23 mouse cellular contexts compared by ENCODE assay signal in genomic region chr5:129146892-129147509, GRCm38 (mm10). TPM values are rescaled to one million over a fixed set of nuclear protein-coding genes. Genes with fewer than 3 reads are reported as not detected.
DNase-seq lines count a peak whose midpoint lies in the region; ATAC-seq and TF ChIP-seq lines count a peak whose summit lies in the region.
"Had no signal": no experiment of that assay in that cellular context is flagged by ENCODE, and none has a peak within 500 bp of the region (broad histone marks: within the 10 kb centered on the region; RNA-seq: fewer than 3 reads in every experiment).

No protein-coding gene starts in this region.

- H3K27me3 ChIP-seq in heart, embryonic 13.5 days (replicated peaks): 0 out of 2 replicates have a peak, but pooled peaks cover 3% of the 10 kb centered on the region
- H3K27me3 ChIP-seq in heart, adult 2 months (ENCODE audit: control insufficient read depth, insufficient read depth, low read length): no peaks in the 10 kb centered on the region
- H3K27me3 ChIP-seq: hindbrain, embryonic 13.5 days; midbrain, embryonic 13.5 days; neural tube, embryonic 12.5 days; stomach, embryonic 15.5 days had no signal

- H3K4me2 ChIP-seq in heart, embryonic 13.5 days: peak overlapping the region; percentile 30
- H3K4me2 ChIP-seq: hindbrain, embryonic 13.5 days; kidney, embryonic 15.5 days; midbrain, embryonic 13.5 days; neural tube, embryonic 12.5 days; stomach, embryonic 15.5 days had no signal

- H3K9ac ChIP-seq in heart, embryonic 13.5 days: 0 out of 2 replicates have a peak overlapping the region, but pooled peaks have one; percentile 5
- no peak overlapping the region for H3K9ac ChIP-seq in heart, adult 2 months (ENCODE audit: low read depth, low read length)
- H3K9ac ChIP-seq: hindbrain, embryonic 13.5 days; kidney, embryonic 15.5 days; liver, postnatal 0 days; midbrain, embryonic 13.5 days; neural tube, embryonic 12.5 days; stomach, embryonic 15.5 days had no signal

- intact Hi-C loops in heart, adult 2 months (cut with DNase I): no loop called here

- no peaks in the 10 kb centered on the region for H3K36me3 ChIP-seq in heart, embryonic 13.5 days
- no peaks in the 10 kb centered on the region for H3K36me3 ChIP-seq in heart, adult 2 months (ENCODE audit: control insufficient read depth, insufficient read depth, low read length)
- H3K36me3 ChIP-seq: hindbrain, embryonic 13.5 days; kidney, embryonic 15.5 days; limb, embryonic 10.5 days; midbrain, embryonic 13.5 days; neural tube, embryonic 12.5 days; stomach, embryonic 15.5 days had no signal

- no peak overlapping the region for H3K4me3 ChIP-seq in heart, embryonic 13.5 days
- H3K4me3 ChIP-seq in heart, adult 2 months: no peak overlapping the region
- H3K4me3 ChIP-seq in olfactory bulb, adult 2 months (ENCODE audit: insufficient read depth, low read depth, low read length): no peak overlapping the region
- H3K4me3 ChIP-seq: hindbrain, embryonic 13.5 days; kidney, embryonic 15.5 days; limb, embryonic 10.5 days; midbrain, embryonic 13.5 days; neural tube, embryonic 12.5 days; stomach, embryonic 15.5 days had no signal

- no peak for ATAC-seq in heart, embryonic 13.5 days (ENCODE audit: extremely low read depth, insufficient number of reproducible peaks, low FRiP score, low TSS enrichment)
- ATAC-seq: forebrain, embryonic 14.5 days; inflammation-experienced regulatory T-cells, adult 6 months; liver, postnatal 0 days; midbrain, embryonic 13.5 days had no signal

- H3K9me3 ChIP-seq in heart, embryonic 13.5 days: no peaks in the 10 kb centered on the region
- H3K9me3 ChIP-seq: hindbrain, embryonic 13.5 days; kidney, embryonic 15.5 days; limb, embryonic 10.5 days; midbrain, embryonic 13.5 days; neural tube, embryonic 12.5 days; stomach, embryonic 15.5 days had no signal

- 42% methylated on average over 12 of the region's 12 CpGs for WGBS in heart, embryonic 13.5 days
- 52% methylated on average over 12 of the region's 12 CpGs for WGBS in heart, adult 2 months
- 31% methylated on average over 12 of the region's 12 CpGs for WGBS in olfactory bulb, adult 2 months

- H3K79me2 ChIP-seq in heart, adult 2 months (replicated peaks; ENCODE audit: control insufficient read depth, insufficient read depth, low read length): no peaks in the 10 kb centered on the region

- TF ChIP-seq CTCF in heart, adult 2 months (IDR thresholded peaks at IDR 0.05): no peak
- TF ChIP-seq CTCF in olfactory bulb, adult 2 months (IDR thresholded peaks at IDR 0.05; ENCODE audit: insufficient read depth, low read depth, low read length): no peak

- TF ChIP-seq EP300 in heart, adult 2 months (IDR thresholded peaks at IDR 0.05; ENCODE audit: insufficient read depth, low read depth, low read length): no peak

- TF ChIP-seq POLR2A in heart, adult 2 months (IDR thresholded peaks at IDR 0.05; ENCODE audit: insufficient read depth, low read depth, low read length): no peak
- no peak for TF ChIP-seq POLR2A in olfactory bulb, adult 2 months (IDR thresholded peaks at IDR 0.05; ENCODE audit: insufficient read depth, low read depth, low read length)

- peaks cover 29% of the 10 kb centered on the region for H3K4me1 ChIP-seq in heart, embryonic 13.5 days
- H3K4me1 ChIP-seq in heart, adult 2 months (ENCODE audit: control insufficient read depth, insufficient read depth, low read length): no peaks in the 10 kb centered on the region
- H3K4me1 ChIP-seq in olfactory bulb, adult 2 months (ENCODE audit: control insufficient read depth, insufficient read depth, low read length): peaks cover 37% of the 10 kb centered on the region
- H3K4me1 ChIP-seq: neural tube, embryonic 12.5 days had no signal

- H3K27ac ChIP-seq in heart, embryonic 13.5 days (replicated peaks): peak overlapping the region; percentile 68
- no peak overlapping the region for H3K27ac ChIP-seq in heart, adult 2 months
- peak overlapping the region; percentile 75 for H3K27ac ChIP-seq in olfactory bulb, adult 2 months (ENCODE audit: insufficient read depth, low read depth, low read length)
- H3K27ac ChIP-seq: hindbrain, embryonic 13.5 days; kidney, embryonic 15.5 days; midbrain, embryonic 13.5 days; neural tube, embryonic 12.5 days; stomach, embryonic 15.5 days had no signal

- no peak for DNase-seq in heart, adult 2 months
- peak; percentile 4 for DNase-seq in kidney, postnatal 14 days
- no peak for DNase-seq in kidney, adult 8-10 months
- peak; percentile 52 for DNase-seq in right cerebral cortex, adult 18-20 months
- no peak for DNase-seq in right cerebral cortex, postnatal 25 days
- no peak for DNase-seq in gastrocnemius, postnatal 4 days (ENCODE audit: low spot score in 2 of 2)
- DNase-seq: cerebellum, adult 8-10 months; gastrocnemius, postnatal 25 days; liver, postnatal 0 days; lung, postnatal 36 days; right cerebral cortex, postnatal 14 days; thymus, adult 18-20 months; thymus, postnatal 4 days had no signal

RNA-seq across cellular contexts. Expression of gene Adgrd1, which starts 50.5 kb away (rescaled TPM):
- 0.57 and 0.87 TPM in 2 replicates for polyA plus RNA-seq in heart, embryonic 13.5 days (2015; fragmentation: Nextera tagmentation; extraction: Ambion mirVana)
- total RNA-seq in heart, adult 2 months (2021): 1 to 10 TPM; 4.1 to 4.8 TPM
- polyA plus RNA-seq in heart, adult 2 months (2012; rRNA removed): 5.5 and 5.6 TPM in 2 replicates
- not detected in 2 replicates for polyA plus RNA-seq in olfactory bulb, adult 2 months (2012; ENCODE audit: insufficient read depth, insufficient read length, low replicate concordance, missing spikeins)
- total RNA-seq in gastrocnemius, postnatal 4 days (2021): 10 to 100 TPM; 14.9 to 17.3 TPM
- polyA plus RNA-seq: limb, embryonic 10.5 days had no signal

Comparison
In these comparisons a context has a peak if more than half of its experiments do, and no peak if none do; other contexts are left out.
1. DNase-seq: peak in kidney, postnatal 14 days (single experiment) and right cerebral cortex, adult 18-20 months (single experiment); none in heart, adult 2 months (0 of 2), kidney, adult 8-10 months (0 of 2), right cerebral cortex, postnatal 25 days (single experiment) and gastrocnemius, postnatal 4 days (0 of 2).